Mouse (Mus musculus) regulatory T cell (primary cell): ENCODE results near the gene Btbd16.

Source experiments
- in situ Hi-C: fragments of 300-600 bp; cut with MboI, MseI; formaldehyde crosslinking; loops from one replicate; pipeline ENCODE4 v1.15.1; 2025; ENCODE audit warnings: high pct_unique_total_duplicates

Gene Btbd16

DNA sequence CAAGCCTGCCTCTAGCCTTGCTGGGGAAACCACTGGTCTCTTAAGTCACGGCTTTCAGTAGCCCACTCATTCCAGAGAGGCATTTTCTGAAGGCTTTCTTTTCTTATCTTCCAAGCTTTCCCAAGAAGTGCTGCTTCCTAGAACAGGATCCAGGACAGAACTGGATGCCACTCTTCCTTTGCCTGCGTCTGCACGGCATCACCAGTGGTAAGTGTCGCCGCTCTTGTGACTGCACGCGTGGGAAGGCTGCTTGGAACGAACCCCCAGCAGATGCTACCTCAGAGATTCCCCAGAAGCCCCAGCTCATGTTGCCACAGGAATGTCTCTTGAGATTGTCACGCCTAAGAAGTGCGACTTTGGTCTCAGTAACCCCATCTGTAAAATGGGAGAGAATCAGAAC is 41.7 kb downstream of the Btbd16 start:
- in situ Hi-C loops: no loop called here

DNA sequence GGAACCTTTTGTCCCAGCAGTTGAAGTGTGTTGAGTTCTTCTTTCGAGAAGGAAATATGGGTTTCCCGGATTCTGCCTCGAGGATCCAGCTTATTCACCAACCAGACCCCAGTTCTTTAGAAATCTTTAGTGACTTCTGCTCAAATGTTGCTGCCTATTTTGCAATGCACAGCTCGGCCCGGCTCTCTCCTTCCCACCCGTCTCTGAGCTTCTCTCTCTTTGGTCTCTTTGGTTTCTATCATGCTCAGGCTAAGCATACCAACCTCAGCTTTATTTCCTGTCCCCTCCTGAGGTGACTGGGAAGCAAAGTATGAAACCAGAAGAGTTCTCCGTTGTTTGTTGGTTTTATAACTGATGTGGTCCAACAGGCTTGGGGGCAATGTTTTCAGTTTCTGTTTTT is 42.4 kb downstream of the Btbd16 start:
- in situ Hi-C loops: no loop called here

DNA sequence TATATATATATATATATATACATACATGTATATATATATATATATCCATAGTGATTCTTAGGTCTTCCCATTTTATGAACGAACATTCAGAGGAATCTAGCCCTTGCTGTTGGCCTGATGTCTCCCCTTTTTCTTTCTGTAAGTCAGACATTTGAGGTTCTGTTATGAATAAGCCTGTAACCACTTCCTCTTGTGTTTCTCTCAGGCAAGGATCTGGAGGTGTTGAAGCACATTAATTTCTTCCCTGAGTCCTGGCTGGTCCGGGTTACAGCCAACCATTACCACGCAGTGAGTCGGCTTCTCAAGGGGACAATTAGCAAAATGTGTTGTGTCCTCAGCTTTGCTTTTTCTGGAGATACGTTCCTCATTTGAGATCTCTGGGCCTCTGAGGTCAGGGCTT is 44.9 kb downstream of the Btbd16 start:
- in situ Hi-C loops: no loop called here

- in situ Hi-C loops: no loop called here
Measured at GRCm38 (mm10) chr7:130819624-130820023, 45.8 kb downstream of the Btbd16 start.

DNA sequence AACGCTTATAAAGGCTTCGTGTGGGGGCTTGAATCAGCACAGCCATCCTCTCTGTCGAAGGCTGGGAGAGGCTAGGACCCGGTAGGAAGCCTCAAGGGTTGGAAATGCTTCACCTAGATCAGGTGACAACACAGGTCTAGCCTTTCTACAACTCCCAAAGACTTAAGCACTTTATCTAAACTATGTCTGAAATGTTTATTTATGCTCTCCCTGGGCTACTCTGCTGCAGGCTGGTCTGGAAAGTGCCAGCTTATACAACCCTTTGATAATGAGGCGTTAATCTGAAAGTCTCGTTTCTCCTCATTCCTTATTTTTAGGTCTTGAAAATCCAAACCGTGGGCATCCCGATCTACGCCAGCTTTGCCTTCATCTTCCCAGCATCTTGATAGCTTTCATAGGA is 50.1 kb downstream of the Btbd16 start:
- in situ Hi-C loops: no loop called here

- in situ Hi-C loops: no loop called here
Measured at GRCm38 (mm10) chr7:130826343-130826742, 52.5 kb downstream of the Btbd16 start.

DNA sequence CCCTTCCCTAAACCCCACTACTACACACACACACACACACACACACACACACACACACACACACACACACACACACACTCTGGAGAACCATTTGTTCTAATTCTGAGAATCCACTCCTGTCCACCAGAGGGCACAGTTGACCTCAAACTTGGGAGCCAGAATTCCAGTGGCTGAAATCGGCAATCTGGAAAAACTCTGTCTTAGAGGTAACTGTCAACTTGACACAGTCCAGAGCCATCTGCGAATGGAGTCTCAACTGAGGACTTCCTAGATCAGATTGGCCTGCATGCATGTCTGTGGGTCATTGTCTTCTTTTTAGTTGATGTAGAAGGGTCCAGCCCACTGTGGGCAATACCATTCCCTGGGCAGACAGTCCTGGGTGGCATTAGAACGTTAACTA is 53.6 kb downstream of the Btbd16 start:
- in situ Hi-C loops: no loop called here

- in situ Hi-C loops: no loop called here
Measured at GRCm38 (mm10) chr7:130827844-130828403, 54.1 kb downstream of the Btbd16 start.

- in situ Hi-C loops: no loop called here
Measured at GRCm38 (mm10) chr7:130828475-130828874, 54.6 kb downstream of the Btbd16 start.

DNA sequence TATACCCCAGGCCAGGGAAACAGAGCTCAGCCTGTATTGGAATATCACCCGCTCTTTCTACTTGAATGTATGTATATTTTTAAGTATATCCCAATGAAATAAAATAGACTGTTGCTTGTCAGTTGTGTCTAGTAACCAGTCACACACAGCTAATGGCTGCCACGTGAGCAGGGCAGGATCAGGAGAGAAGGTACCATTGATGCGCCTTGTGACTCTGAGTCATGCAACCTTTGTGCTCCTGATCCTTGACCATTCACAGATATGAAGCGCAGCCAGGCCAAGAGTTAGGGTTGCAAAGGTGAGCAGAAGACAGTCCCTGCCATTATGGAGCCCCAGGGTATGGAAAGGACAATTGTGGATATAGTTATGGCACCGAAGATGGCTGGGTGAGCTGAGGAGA is 57.7 kb downstream of the Btbd16 start:
- in situ Hi-C loops: no loop called here

DNA sequence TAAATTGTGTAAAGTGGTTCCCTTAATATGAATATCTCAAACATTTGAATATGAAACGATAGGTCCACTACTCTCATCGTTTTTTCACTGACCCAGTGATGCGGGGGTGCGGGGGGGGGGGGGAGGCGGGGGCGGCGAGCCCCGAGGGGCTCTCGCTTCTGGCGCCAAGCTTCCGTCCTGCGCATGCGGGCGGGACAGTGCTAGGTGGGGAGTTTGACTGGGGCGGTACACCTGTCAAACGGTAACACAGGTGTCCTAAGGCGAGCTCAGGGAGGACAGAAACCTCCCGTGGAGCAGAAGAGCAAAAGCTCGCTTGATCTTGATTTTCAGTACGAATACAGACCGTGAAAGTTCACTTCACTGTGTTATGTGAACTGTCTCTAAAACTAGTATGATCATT is 60.4 kb downstream of the Btbd16 start:
- in situ Hi-C loops: no loop called here

DNA sequence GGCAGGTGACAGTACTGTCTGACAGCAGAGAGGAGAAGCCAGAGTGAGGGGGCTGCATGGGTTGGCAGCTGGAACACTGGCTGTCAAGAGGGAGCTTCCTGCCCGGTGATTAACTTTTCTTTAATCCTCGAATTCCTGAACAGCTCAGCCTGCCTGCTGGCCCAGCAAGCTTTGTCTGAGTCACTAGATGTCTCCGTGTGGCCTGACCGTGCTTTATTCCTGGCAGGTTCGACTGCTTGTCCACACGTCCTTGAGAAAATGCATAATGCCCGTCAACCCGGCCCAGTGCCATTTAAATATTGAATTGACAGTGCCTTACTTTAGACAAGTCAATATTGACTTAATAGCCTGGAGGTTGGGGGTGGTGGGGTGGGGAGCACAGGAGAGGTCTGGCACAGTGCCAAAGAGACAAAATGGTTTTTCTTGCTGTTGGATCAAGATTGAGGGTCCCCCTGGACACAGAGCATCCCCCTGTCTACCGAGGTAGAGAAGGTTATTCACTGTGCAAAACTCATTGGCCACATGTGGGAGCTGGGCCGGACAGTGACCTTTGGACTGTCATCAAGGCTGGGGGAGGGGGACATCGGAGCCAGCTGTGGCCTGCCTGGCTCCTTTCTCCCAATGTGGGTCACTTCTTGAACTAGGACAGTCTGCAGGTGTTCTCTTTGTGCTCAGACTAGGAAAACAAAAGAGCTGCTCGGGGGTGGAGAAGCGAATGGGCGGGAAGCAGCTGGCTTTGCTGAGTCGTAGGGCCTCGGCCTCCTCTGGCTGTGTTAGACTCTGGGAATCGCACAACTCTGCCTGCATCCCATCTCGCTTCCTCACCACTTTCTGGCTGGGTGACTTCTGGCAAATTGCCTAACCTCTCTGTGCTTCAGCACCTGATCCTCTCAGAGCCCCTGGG is 61.3 kb downstream of the Btbd16 start:
- in situ Hi-C loops: no loop called here

GRCm38 (mm10) chr7:130836066-130836465 is 62.2 kb downstream of the Btbd16 start:
- in situ Hi-C loops: no loop called here

DNA sequence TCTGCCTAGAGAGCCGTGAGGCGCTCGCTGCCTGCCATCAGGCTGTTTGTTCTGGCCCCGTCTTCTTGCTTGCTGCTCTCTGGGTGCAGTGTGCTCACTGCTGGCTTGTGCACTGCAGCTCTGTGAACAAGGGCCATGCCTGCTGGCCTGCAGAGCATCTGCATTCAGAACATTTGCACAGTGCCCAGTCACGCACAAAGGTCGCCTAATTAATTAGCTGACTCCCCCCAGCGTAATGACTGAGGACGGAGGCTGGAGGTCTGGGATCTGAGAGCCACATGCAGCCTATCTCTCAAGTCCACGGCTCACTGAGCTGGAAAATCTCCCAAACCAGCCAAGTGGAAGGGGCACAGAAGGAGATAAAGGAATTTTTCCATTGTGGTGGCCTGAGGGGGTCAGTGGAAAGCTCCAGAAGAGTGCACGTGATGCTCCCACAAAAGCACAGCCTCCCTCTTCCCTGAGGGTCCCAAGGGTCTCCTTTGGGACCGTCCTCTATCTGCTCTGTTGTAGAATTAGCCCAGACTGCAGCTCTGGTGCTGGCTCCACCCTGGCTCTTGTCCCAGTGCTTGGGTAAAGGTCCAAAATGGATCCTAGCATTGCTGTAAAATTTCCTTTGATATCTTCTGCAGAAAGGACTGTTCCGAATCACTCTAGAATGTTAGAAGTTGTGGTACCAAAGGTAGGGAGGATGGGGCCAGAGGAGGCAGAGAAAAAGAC is 64.2 kb downstream of the Btbd16 start:
- in situ Hi-C loops: no loop called here

DNA sequence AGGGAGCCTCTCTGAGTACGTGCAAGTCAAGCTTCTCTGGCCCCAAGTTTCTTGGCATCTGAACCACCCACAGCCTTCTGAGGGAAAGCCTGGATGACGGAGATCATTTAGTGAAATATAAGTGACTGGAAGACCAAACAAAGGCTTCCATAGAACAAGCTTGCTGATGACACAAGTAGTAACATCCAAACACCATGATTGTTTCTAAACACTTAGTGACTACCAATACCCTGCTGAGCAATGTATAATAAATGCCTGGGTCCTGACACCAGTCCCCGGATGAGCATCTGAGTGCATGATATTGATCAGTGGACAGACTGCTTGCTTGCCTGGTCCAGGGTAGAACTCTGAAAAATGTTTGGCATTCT is 64.8 kb downstream of the Btbd16 start:
- in situ Hi-C loops: no loop called here

- in situ Hi-C loops: no loop called here
Measured at GRCm38 (mm10) chr7:130839380-130840100, 65.7 kb downstream of the Btbd16 start.

DNA sequence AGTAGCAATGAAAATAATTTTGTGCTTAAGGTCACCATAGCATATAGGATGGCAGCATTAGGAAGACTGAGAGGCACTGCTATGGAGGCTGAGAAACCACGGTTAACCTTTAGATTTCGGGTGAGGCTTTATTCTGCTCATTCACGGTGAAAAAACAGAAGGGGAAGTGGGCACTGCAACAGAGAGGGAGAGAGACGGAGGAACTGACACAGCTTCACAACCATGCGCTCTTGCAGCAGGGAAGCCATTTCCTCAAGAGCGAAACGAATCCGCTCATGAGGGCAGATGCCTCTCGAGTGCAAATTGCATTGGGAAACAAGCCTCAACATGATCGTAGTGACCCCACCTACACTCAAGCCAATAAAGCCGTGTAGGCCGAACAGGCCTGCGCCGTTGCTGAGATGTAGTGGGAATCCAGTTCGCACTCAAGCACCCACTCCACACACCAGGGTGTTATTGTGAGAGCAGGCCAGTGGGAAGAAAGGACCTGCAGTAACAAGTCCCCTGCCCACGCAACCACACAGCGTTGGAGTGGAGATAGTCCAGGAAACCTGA is 73.4 kb downstream of the Btbd16 start:
- in situ Hi-C loops: no loop called here

GRCm38 (mm10) chr7:130854684-130855292 is 80.9 kb downstream of the Btbd16 start:
- in situ Hi-C loops: no loop called here

DNA sequence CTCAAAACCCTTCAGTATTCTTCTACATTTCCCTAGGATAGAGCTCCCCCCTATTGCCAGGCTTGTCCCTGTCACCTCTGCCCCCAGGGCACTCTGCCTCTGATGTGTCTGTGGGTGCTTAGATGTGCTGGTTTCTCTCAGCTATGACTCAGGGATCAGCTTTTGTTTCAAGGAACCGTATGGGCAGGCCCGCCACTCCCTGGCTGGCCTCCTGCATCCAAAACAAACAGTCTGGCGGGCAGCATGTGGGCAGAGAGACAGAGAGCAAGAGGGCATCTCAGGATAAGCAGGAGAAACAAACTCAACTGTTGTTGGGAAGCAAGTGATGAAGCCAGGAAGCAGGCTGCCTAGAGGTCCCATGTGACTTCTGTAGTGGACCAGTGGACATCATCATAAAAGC is 81.8 kb downstream of the Btbd16 start:
- in situ Hi-C loops: no loop called here

DNA sequence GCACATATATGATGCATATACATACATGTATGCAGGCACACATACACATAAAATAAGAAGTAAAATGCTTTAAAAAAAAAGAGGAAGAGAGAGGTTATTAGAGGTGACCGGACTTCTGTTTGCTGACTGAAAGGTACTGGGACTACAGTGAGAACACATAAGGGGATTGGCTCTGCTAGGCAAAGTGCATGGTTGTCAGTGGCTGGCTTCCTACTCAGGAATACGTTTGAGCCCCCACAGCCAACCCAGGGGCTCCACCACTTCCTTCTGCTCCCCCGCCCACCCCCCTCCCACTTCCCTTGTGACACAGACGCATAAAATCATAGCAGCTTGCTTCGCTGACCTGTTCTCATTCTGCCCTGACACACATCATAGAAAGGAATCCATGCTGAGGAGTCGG is 84.1 kb downstream of the Btbd16 start:
- in situ Hi-C loops: no loop called here

DNA sequence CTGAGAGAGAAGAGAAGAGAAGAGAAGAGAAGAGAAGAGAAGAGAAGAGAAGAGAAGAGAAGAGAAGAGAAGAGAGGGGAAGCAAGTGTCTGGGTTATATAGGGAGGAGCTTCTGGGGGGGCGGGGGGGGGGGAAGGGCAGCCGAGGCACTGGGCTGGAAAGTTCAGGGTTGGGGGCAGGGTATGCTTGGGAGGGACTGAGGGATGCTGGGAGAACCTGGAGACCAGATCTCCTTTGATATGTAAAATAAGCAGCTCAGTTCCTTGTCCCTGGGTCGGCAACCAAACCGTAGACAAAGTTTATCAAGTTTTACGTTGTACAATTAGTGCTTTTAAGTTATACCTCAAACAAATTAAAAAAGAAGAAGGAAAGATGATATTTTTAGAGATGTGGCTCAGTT is 86.1 kb downstream of the Btbd16 start:
- in situ Hi-C loops: no loop called here
